Mouse (Mus musculus): ENCODE data around the gene Pitpnm1. TPM values are rescaled to one million over a fixed set of nuclear protein-coding genes. Genes with fewer than 3 reads are reported as not detected.
"Not testable (repeated sequence)": the region's sequence is repeated elsewhere in the genome, so short reads cannot be mapped to it uniquely, and the experiment has no call there.

Pitpnm1 gene
- total RNA-seq, 2 experiments from 2014 or later = 169 to 174 TPM

DNA sequence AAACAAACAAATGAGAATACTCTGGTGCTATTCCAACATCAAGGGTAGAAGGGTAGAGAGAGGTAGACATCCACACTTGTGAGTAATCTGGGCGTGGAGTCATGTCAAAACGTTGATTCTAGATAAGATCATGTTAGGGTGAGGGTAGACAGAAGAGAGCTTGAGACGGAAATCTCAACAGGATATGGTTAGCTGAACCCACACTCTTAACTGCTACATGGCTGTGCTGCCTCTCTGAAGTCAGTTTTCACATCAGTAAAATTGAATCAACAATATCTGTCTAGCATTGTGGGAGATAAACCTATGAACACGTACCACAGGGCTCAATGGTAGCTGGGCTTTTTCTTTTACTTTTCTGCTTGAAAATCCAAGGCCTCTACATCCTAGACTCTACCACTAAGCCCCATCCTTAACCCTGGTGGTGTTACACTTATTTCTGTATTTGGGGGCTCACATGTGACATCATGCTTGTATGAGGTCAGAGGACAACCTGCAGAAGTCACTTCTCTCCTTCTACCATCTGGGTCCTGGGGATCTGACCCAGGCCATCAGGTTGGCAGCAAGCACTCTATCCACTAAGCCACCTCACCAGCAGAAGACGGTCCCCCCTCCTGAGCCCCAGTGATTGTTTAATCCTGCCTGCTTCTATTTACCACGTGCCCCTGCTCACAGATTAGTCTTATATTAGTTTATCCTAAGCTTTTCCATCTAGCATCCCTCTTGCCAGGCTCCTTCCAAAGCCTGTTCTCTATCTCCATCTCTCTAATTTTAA lies 20.1 kb downstream of the Pitpnm1 start:
- DNase-seq = no peak

DNA sequence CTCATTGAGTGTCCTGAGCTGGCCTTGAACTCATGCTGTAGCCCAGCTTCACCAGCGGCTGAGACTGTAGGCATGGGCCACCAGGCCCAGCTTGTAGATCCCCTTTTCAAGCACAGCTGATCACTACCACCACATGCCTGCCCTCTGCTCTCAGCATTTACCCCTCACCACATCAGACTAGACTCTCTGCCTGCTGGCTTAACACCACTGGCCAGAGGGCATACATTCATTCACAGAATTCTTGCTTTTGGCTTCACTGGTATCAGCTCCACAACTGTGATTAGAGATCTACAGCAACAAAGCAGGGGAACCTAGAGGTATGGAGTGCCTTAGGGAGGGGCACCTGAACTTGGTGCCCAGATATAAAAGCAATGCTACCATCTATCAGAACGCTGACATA lies 20.7 kb downstream of the Pitpnm1 start:
- no peak for DNase-seq

DNA sequence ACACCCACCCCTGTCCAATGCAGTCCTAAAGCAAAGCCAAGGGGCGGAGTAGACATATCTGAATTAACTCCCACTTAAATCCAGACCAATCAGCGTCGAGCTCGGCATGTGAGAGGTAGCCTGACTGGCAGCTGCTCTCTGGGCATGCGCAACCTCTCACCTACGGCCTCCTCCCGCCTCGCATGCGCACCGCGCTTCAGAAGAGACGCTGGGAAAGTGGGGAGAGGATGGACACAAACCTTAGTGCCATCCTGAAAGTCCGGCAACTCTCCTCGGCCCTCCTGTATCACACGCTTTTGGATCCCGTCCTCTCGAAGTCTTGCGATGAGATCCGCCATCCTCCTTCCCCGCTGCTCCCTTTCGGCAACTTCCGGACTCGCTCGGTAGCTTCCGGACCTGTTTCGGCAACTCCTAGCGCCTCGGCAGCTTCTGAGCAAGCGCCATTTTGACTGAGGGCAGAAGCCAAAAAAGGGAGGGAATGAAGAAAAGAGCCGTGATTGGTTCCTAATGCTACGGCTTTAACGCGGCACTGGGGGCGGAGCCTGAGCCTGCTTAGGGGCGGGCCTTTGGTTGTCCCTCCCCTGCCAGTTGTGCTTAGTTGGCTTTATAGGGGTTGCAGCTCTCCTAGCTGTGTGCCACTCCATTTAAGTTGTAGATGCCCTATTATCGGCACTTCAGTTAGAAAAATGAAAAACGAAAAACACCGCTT lies 21.5 kb downstream of the Pitpnm1 start:
- peak; percentile 96 for DNase-seq

DNA sequence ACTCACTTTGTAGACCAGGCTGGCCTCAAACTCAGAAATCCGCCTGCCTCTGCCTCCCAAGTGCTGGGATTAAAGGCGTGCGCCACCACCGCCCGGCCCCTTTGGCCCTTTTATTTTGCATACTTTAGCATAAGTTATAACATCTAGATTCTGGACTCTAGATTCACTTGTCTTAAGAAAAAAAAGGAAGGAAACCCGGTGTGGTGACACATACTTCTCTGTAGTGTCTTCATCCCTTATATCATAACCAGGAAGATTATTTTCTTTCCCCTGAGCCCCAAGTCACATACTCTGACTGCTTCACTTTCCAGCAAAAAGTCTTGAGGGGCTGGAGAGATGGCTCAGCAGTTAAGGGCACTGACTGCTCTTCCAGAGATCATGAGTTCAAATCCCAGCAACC lies 22.1 kb downstream of the Pitpnm1 start:
- DNase-seq = not testable (repeated sequence)

DNA sequence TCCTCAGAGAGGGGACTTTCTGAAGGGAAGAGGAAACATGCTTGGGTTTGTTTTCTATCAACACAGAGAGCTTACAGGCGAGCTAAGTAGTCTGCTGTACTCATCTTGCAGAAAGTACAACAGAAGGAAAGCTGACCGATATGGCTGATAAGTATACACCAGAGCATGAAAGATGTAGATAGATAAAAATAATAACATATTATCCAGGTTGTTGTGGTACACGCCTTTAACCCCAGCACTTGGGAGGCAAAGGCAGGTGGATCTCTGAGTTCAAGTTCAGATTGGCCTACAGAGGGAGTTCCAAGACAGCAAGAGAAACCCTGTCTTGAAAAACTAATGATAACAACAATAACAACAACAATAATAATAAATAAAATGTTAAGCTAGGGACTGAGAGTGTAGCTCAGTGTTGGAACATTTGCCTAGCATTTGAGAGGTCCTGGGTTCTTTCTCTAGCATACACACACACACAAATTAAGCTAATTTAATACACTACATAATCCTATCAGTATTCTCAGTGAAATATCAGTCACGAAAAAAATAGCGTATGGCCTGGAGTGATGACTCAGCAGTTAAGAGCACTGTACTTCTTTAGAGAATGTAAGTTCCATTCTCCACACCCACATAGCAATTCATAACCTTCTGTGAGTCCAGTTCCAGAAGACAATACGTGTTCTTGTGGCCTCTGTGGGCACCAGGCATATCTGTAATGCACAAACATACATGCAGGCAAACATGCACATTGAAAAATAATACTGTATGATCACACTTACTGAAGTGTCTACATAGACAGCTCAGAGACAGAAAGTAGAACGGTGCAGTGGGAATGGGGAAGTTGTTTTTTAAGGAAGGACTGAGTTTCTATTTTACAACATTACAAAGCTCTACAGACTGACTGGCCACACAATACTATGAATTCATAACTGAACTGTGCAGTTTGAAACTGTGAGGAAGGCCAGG lies 22.9 kb downstream of the Pitpnm1 start:
- DNase-seq = no peak

DNA sequence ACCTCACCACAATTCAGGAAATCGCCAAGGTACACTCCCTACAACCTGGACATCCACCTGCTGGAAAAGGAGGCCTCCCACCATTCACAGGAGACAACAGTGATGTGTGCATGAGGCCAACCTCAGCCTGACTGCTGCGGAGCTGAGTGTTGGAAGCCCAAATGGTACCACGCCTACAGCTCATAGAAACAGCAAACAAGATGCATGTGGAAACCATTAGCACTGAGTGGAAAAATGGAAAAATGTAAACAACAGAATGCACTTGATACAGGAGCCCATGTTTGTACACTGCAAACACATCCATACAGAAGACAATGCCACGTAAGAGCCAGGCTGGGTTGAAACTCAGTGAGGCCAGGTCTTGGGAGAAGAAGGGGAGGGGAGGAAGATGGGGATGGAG lies 24.6 kb downstream of the Pitpnm1 start:
- no peak for DNase-seq

DNA sequence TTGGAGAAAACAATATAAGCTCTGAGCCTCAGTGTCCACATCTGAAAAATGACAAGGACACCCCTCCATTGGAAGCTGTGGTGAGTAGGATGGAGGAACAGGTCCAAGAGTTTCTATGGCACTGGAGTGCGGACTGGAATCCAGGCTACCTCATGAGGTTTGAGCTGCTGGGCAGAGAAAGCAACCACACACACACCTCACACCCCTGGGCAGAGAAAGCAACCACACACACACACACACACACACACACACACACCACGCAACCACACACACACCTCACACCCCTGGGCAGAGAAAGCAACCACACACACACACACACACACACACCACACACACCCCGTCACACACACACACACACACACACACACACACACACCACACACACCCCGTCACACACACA lies 25.5 kb downstream of the Pitpnm1 start:
- DNase-seq = not testable (repeated sequence)

DNA sequence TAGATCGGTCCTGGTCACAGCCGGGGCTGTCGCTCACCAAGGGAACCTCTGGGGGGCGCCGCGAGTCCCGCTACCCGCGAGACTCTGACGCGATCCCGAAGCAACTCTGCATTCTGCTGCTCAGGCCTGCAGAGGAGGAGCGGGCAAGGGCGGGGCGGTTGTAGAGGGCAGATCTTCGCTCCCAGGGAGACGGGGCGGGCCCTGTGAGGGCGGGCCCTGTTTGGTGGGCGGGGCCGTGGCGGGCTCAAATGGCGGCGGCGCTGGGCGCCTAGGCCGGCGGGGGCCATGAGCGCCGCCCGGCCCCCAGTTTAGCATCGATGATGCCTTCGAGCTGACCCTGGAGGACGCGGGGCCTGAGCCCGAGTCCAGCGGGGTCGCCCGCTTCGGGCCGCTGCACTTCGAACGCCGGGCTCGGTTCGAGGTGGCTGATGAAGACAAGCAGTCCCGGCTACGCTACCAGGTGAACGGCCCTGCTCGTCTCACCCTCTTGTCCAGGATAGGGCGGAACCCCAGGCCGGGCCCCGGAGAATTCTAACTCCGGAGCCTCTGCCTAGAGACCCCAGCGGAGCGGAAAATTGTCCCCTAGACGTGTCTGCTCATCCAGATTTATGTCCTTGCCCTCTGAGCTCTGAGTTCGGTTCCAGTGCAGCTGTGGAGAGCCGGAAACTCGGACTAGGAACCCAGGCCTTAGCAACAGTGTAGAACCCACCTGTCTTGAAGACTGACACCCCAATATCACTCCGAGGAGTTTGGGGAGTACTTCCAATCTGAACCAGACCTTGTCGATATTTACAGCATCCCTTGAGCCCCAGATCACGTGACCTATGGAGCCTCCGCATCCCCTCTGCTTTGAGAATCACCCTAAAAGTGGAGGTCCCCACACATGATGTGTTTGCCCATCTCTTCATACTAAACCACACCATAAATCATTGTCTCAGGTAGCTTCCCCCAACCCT lies 26.2 kb downstream of the Pitpnm1 start, which contains the start of gene Aip:
Gene Aip, minus strand, starts transcription at position 118 of the 956 bp plus-strand sequence.
- peak; percentile 97 to 98 for DNase-seq

DNA sequence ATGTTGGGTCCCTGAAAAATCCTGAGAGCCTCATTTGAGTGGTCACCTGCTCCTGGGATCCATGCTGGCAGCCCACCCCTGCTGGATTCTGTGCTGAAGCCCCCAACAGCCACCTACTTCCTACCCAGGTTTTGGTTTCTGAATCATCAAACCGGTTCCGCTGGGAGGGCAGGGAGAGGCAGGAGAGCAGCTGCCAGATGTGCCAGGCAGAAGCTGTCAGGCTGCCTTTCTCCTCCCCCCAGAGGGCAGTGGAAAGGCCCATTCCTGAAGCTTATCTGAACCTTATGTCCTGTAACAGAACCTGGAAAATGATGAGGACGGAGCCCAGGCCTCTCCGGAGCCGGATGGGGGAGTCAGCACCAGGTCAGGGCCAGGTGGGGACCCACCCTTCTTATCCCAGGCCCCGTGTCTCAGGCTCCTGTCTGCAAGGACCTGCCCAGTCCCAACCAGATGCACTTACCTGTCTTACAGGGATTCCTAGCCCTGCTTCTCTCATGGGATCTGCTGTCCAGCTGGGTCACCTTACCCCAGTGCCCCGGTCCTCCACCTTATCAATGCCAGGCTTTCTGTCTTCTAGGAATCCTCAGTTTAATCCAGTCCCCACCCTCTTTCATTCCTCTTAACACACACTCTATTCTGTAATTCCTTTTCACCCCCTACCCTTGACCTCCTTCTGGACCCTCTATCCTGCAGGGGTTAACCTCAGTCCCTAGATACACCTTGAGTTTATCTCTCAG lies 27.1 kb downstream of the Pitpnm1 start:
- DNase-seq = no peak

DNA sequence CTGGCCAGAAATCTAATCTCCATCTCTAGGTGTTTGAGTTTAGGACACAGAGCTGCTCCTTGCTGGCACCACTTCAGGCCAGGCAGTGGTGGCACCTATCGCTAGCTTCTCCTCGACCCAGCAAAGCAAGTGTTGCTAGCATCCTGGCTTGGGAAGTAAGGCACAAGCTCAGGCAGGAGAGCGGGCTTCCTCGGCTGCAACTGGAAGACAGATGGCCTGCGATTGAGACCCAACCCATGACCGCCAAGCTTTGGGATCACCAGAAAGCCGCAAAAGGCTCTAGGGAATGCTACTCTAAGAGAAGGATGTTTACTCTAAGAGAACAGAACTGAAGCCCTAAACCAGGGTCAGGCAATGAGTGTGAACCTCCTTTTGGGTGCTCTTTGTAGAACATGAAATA lies 29.7 kb downstream of the Pitpnm1 start:
- no peak for DNase-seq

DNA sequence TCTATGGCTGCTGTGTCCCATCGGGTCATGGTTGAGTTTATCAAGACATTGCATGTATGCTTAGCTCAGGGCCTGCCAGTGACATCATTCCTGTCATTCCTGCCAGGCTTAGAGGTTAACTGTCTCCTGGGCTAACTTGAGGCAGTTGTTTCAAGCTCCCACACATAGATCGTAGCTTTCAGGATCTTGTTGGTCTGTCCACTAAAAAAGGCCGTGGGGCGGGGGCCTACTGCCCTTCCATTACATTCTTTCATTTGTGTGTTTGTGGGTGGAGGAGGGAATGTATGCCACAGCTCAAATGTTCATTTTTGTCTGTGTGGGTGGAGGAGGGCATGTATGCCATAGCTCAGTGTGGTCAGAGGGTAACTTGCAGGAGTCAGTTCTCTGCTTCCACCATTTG lies 30.3 kb downstream of the Pitpnm1 start:
- DNase-seq = no peak

DNA sequence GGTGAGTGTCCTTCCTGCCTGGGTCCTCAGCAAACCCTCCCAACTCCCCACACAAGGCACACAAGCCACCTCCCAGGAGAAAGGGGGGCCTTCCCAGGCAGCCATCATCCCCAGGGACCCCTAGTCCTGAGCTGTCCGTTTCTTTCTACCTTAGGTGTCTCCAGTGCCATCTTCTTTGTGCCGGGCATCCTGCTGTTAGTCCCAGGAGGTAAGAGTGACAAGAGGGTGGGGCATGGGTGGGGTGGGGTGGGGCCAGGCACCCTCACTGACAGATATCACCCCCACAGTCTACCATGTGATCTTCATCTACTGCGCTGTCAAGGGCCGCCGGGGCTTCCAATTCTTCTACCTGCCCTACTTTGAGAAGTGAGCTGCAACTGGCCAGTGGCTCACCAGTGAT lies 31.3 kb downstream of the Pitpnm1 start:
- DNase-seq = no peak

DNA sequence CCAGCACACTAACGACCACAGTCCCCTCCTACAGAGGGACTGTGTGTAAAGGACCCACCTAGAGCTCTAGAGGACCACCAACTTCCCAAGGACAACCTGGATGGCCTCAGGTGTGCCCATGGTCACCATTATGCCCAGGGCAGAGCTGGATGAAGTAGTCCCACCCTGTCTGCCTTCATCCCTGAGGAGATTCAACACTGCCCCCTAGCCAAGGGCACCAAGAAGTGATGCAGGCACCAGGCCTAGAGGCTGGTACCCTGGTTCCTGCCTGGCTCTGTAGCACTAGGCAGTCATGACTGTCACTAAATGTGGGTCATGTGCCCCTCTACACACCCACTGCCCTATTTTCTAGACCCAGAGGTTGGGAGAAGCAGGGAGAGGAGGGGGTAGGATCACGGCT lies 32.0 kb downstream of the Pitpnm1 start:
- DNase-seq = no peak

DNA sequence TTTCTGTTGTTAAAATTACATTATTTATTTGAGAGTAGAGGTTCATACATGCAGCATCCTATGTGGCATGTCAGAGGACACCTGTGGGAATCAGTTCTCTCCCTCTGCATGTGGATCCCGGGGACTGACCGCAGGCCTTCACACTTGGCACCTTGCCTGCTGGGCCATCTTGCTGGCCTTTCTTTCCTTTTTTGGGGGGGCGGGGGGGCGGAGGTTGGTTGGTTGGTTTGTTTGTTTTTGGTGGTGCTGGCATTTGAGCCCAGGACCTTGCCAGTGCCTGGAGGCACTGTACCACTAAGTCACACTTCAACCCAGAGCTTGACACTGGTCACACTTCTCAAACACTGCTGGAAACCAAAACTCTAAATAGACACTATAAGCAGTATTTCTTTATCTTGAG lies 34.6 kb downstream of the Pitpnm1 start:
- no peak for DNase-seq

DNA sequence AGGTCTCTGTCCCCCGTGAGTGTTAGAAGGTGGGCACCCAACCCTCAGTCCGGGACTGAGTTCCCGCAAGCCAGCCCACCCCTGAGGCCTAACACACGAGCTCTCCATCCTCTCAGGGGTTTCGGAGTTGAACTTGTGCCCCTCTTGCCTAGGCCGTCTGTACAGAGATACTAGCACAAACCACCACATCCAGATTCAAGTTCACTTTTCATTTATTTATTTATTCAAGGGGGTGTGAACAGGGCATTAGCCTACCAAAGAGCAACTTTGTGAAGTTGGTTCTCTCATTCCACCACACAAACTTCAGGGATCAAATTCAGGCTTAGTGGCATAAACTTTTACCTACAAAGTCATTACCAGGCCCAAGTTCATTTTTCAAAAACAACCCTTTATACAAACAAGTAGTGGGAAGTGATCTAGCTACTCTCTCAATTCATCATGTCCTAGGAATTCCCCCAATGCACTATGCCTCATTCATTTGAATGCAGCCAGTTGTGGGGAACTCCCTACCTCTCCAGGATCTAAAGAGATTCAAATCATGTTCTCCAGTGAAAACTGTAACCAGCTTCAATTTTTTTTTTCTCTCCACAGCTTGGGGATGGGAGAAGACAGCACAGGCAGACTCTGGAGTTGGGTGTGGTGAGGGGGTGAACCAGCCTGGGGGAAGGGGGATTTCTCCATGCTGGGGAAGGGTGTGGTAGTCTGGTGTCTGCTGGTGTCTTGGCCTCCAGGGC lies 35.6 kb downstream of the Pitpnm1 start:
- DNase-seq = not testable (repeated sequence)

DNA sequence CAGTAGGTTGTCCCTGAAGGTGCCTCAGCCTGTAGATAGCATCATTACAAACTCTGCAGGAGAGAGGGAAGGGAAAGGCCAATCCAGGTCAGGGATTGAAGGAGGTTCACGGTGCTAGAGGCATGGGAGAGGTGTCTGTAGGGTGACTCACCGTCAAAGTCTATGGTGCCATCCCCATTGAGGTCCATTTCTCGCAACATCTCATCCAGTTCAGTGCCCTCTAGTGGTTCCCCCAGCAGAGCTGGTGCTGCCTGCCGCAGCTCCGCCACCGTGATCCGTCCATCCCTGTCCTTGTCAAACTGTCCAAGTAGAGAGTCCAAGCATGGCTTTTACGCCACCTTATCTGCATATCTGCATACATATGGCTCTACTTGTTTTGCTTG lies 36.2 kb downstream of the Pitpnm1 start:
- not testable (repeated sequence) for DNase-seq

DNA sequence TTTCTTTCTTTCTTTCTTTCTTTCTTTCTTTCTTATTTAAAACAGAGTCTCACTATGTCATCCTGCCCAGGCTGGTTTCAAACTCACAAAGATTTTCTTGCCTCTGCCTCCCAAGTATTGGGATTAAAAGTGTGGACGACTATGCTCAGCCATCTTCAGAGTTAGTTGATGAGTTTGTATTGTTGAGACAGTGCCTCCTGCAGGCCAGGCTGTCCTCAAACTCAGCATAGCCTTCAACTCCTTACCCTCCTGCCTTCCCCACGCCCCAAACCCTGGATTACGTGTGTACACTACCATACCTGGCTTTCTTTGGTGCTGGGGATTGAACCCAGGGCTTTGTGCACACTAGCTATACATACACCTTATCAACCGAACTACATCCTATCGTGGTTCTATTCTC lies 36.7 kb downstream of the Pitpnm1 start:
- DNase-seq = no peak

DNA sequence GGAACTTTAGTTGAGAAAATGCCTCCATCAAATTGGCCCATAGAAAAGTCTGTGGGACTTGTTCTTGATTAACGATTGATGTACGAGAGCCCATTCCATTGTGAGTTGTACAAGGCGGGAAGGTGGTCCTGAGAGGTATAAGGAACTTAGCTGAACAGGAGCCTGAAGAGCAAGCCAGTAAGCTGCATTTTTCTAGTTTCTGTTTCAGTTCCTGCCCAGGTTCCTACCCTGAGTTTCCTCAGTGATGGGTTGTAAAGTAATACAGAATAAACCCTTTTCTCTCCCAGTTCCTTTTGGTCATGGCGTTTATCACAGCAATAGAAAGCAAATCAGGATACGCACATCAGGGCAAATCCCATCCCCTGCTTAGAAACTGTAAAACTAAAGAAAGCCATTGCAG lies 38.1 kb downstream of the Pitpnm1 start:
- DNase-seq = no peak

DNA sequence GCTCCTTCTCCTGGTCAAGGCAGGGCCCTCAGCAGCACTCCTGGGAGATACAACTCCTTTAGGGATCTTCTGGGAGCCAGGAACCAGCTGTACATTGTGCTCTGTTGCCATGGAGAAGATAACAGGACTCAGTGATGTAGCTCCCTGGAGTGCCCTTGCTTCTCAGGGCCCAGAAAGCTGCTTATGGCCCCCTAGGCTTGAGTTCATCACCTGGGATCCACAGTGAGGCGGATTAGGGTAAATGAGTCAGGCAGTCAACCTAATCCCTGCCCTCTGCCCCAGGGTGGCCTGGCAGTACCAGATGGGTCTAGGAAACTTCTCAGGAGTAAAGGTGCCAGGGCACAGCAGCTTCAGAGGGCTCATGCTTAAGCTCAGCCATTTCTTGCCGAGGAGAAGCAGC lies 39.6 kb downstream of the Pitpnm1 start, which contains the start of gene Gpr152:
Gene Gpr152, plus strand, starts transcription at position 342 of the 400 bp plus-strand sequence.
- no peak for DNase-seq

DNA sequence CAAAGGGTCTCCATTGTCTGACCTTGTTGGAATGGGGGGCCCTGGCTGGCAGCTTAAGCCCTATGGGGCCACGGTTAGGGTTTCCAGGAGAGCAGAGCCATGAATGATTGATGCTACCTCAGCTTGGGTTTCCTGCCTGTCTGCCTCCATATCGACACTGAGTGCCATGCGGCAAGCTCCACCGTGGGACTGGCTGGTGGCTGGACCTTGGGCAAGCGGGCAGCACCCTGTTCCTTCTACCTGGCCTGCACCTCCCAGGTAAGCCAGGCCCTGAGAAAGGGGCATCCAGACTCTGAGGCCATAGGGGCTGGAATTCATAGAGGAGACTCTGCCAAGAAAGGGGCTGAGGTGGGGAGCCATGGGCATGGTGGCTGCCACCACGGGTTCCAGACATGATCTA lies 40.3 kb downstream of the Pitpnm1 start:
- no peak for DNase-seq
